Mouse (Mus musculus) liver, postnatal 0 days (tissue): ENCODE measurements around the gene Tsr1. TPM values are rescaled to one million over a fixed set of nuclear protein-coding genes. Genes with fewer than 3 reads are reported as not detected.

Experiments used
- ATAC-seq: fragments of 200-750 bp; cut with Nextera tagmentation; 2 replicates; pipeline ENCODE4 v1.8.0; 2017; ENCODE audit warnings: mild to moderate bottlenecking, moderate library complexity
- DNase-seq: peaks from one replicate; pipeline ENCODE4 v3.0.0-alpha.2; 2016
- H3K27ac ChIP-seq: fragments of 300-500 bp; sonication (generic); 2 replicates; pipeline ENCODE4 v1.5.1; 2014; ENCODE audit warnings: antibody characterized with exemption, moderate library complexity, mild to moderate bottlenecking, low read depth
- H3K27me3 ChIP-seq: fragments of 300-500 bp; sonication (generic); 2 replicates; pipeline ENCODE4 v1.6.1; 2014; ENCODE audit warnings: low read length, control low read depth, mixed read lengths; ENCODE audit not compliant: insufficient read depth
- H3K36me3 ChIP-seq: fragments of 300-500 bp; sonication (generic); replicated peaks from 2 replicates; pipeline ENCODE4 v1.6.1; 2014; ENCODE audit warnings: mild to moderate bottlenecking, control low read depth, low read length, moderate library complexity, mixed read lengths; ENCODE audit not compliant: insufficient read depth
- H3K4me1 ChIP-seq: fragments of 300-500 bp; sonication (generic); 2 replicates; pipeline ENCODE4 v1.6.1; 2014; ENCODE audit warnings: antibody characterized with exemption, mild to moderate bottlenecking, control low read depth; ENCODE audit not compliant: insufficient read depth
- H3K4me2 ChIP-seq: fragments of 300-500 bp; sonication (generic); 2 replicates; pipeline ENCODE4 v1.6.1; 2014; ENCODE audit warnings: low read depth, mild to moderate bottlenecking, low read length, moderate library complexity, mixed read lengths
- H3K4me3 ChIP-seq: fragments of 300-500 bp; sonication (generic); 2 replicates; pipeline ENCODE4 v1.5.1; 2014; ENCODE audit warnings: low read depth, low read length
- H3K9ac ChIP-seq: fragments of 300-500 bp; sonication (generic); replicated peaks from 2 replicates; pipeline ENCODE4 v1.6.1; 2014; ENCODE audit warnings: mild to moderate bottlenecking, moderate library complexity
- H3K9me3 ChIP-seq: fragments of 300-500 bp; sonication (generic); 2 replicates; pipeline ENCODE4 v1.6.1; 2016; ENCODE audit warnings: mild to moderate bottlenecking, control low read depth, low read length, mixed read lengths
- CTCF ChIP-seq: sonication (generic); IDR thresholded peaks from 2 replicates; pipeline ENCODE4 v1.5.1; 2016; ENCODE audit warnings: antibody characterized with exemption, low read depth
- EP300 ChIP-seq: IDR thresholded peaks from 2 replicates; pipeline ENCODE4 v1.6.1; 2016; ENCODE audit warnings: antibody characterized with exemption, low read depth, mild to moderate bottlenecking
- WGBS: fragments of 180-500 bp; shearing (Covaris S2); extraction: QIAGEN DNeasy Blood & Tissue Kit; methylation state at CpG from one replicate; pipeline ENCODE4 v1.1.7; 2014; ENCODE audit not compliant: insufficient replicate concordance; 5-methylcytosine and 5-hydroxymethylcytosine counted together
- polyA plus RNA-seq: library from polyadenylated mRNA; unstranded; fragments of >200 nt; fragmentation: Nextera tagmentation; extraction: Ambion mirVana; gene quantifications from 2 replicates; pipeline ENCODE4 v1.2.1, GENCODE M21; 2015

Gene Tsr1
- polyA plus RNA-seq, 1 experiment from 2014 or later: 14.7 TPM

DNA sequence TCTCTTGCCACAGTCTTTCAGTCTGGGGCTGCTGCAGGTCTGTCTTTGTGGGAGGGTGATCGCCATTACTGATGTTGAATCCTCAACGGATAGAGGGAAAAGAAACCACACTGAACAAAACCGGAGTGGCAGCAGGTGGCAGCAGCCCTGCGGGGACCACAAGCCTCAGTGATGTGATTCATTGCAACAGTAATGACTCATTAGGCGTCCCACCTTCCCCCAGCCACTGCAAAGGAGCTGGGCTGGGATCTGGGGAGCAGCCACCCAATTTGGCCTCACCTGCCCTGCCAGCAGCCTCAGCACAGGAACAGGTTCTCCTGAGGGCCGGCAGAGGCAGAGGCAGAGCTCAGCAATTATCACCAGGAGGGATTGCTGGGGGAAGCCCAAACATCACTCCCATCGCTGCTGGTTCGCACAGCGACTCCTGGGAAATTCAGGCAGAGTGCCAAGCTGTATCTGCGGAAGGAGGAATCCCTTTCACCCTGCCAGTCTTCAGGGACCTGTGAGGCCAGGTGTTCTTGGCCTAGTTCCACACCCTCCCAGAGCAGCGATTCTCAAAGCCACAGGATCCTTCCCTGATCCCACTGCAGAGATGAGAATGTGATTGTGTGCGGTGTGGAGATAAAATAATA lies 26.8 kb upstream of the Tsr1 start:
- Histone ChIP-seq H3K9ac (no peak overlapping the region), H3K27me3 (no peaks in the 10 kb centered on the region), H3K27ac (no peak overlapping the region), H3K36me3 (peaks cover 3% of the 10 kb centered on the region; the same call in 1 of the 2 replicates), H3K9me3 (no peaks in the 10 kb centered on the region), H3K4me1 (0 out of 2 replicates have a peak, but pooled peaks cover 4% of the 10 kb centered on the region), H3K4me3 (no peak overlapping the region), H3K4me2 (no peak overlapping the region)
- TF ChIP-seq EP300 (no peak), CTCF (no peak)
- no peak for DNase-seq
- WGBS: 68% methylated on average over 12 of the region's 12 CpGs
- ATAC-seq: no peak

DNA sequence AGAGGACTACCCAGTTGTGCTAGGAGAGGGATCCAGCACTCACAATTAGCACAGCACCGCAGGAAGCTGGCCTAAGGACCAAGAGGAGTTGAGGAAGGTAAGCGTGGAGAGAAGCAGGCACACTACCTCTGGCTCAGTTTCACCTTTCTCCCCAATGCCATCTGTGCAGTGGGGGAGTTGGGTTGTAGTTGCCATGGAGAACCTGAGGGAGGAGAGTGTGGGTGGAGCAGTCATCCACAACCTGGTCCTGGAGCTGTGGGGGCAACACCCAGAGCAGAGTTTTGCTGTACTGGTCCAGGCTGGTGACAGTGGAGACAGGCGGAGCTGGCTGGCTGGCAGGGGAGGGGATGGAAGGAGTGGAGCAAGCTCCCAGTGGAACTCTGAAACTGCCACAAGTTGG lies 23.2 kb upstream of the Tsr1 start:
- TF ChIP-seq EP300 (no peak), CTCF (no peak)
- no peak overlapping the region for H3K4me2 ChIP-seq
- 69% methylated on average over 3 of the region's 3 CpGs for WGBS
- H3K27ac ChIP-seq: no peak overlapping the region
- no peak overlapping the region for H3K4me3 ChIP-seq
- no peak overlapping the region for H3K9ac ChIP-seq
- no peaks in the 10 kb centered on the region for H3K36me3 ChIP-seq
- peaks cover 6% of the 10 kb centered on the region; the same call in 1 of the 2 replicates for H3K4me1 ChIP-seq
- no peaks in the 10 kb centered on the region for H3K27me3 ChIP-seq
- ATAC-seq (no peak), DNase-seq (no peak)
- H3K9me3 ChIP-seq: no peaks in the 10 kb centered on the region

DNA sequence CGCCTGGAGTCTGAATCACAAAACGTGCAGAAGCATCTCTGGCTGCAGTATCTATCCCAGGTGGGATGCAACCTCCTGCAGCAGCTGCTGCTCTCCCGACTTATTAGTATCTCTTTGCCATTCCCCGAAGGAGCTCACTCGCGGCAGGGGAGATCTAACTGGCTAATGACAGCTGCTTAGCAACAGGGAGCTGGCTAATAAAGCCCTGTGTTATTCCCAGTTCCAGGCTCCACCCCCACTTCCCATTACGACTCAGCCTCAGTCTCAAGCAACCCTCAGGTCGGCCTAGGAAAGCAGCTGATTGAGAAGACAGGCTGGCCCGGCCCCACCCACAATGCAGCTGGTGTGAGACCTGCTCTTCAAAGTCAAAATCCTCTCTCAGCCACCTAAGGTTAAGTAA lies 21.1 kb upstream of the Tsr1 start:
- H3K9ac ChIP-seq: no peak overlapping the region
- DNase-seq (no peak), ATAC-seq (no peak)
- no peaks in the 10 kb centered on the region for H3K27me3 ChIP-seq
- peaks cover 6% of the 10 kb centered on the region; the same call in 1 of the 2 replicates for H3K4me1 ChIP-seq
- WGBS: 23% methylated on average over 9 of the region's 9 CpGs
- no peaks in the 10 kb centered on the region for H3K9me3 ChIP-seq
- H3K36me3 ChIP-seq: no peaks in the 10 kb centered on the region
- H3K27ac ChIP-seq: no peak overlapping the region
- TF ChIP-seq EP300 (no peak), CTCF (no peak)
- H3K4me2 ChIP-seq: no peak overlapping the region
- no peak overlapping the region for H3K4me3 ChIP-seq

GRCm38 (mm10) chr11:74880999-74881398 lies 16.9 kb upstream of the Tsr1 start:
- WGBS: 82% methylated on average over 9 of the region's 9 CpGs
- H3K9me3 ChIP-seq: no peaks in the 10 kb centered on the region
- peaks cover 2% of the 10 kb centered on the region; the same call in 1 of the 2 replicates for H3K4me1 ChIP-seq
- H3K9ac ChIP-seq: no peak overlapping the region
- no peak overlapping the region for H3K4me2 ChIP-seq
- ATAC-seq (no peak), DNase-seq (no peak)
- H3K36me3 ChIP-seq: no peaks in the 10 kb centered on the region
- H3K27ac ChIP-seq: no peak overlapping the region
- H3K27me3 ChIP-seq: no peaks in the 10 kb centered on the region
- no peak overlapping the region for H3K4me3 ChIP-seq
- TF ChIP-seq EP300: no peak
- no peak for TF ChIP-seq CTCF

- Histone ChIP-seq H3K9ac (no peak overlapping the region), H3K4me3 (no peak overlapping the region), H3K27me3 (no peaks in the 10 kb centered on the region), H3K27ac (no peak overlapping the region), H3K4me1 (peaks cover 2% of the 10 kb centered on the region; the same call in 1 of the 2 replicates), H3K4me2 (no peak overlapping the region), H3K36me3 (no peaks in the 10 kb centered on the region), H3K9me3 (no peaks in the 10 kb centered on the region)
- ATAC-seq (no peak), DNase-seq (no peak)
- TF ChIP-seq EP300: no peak
- TF ChIP-seq CTCF: no peak
- 85% methylated on average over 14 of the region's 14 CpGs for WGBS
Measured at GRCm38 (mm10) chr11:74881979-74882378, 15.9 kb upstream of the Tsr1 start.

- Histone ChIP-seq H3K27ac (no peak overlapping the region), H3K9ac (no peak overlapping the region), H3K4me1 (no peaks in the 10 kb centered on the region), H3K27me3 (no peaks in the 10 kb centered on the region), H3K4me3 (no peak overlapping the region), H3K4me2 (no peak overlapping the region), H3K36me3 (no peaks in the 10 kb centered on the region), H3K9me3 (no peaks in the 10 kb centered on the region)
- TF ChIP-seq EP300 (no peak), CTCF (no peak)
- no peak for DNase-seq
- 95% methylated on average over 10 of the region's 10 CpGs for WGBS
- ATAC-seq: no peak
Measured at GRCm38 (mm10) chr11:74883098-74883497, 14.8 kb upstream of the Tsr1 start.

DNA sequence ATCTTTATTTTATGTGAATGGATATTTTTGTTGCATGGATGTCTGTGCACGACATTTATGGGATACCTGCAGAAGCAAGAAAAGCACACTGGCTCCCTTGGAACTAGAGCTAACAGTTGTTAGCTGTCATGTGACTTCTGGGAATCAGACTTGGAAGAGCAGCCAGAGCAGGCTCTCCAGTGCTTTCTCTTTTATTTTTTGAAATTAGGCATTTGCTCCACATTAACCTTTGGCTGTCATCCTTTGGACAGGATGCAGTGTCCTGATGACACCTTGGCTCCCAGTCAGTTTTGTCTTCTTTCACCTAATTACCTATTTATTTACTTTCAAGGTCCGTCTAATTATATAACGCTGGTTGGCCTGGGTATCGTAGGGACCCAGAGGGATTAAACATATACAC lies 3.3 kb upstream of the Tsr1 start:
- no peaks in the 10 kb centered on the region for H3K27me3 ChIP-seq
- H3K9ac ChIP-seq: no peak overlapping the region
- TF ChIP-seq EP300: no peak
- TF ChIP-seq CTCF: no peak
- WGBS: 78% methylated on average over 4 of the region's 4 CpGs
- H3K4me3 ChIP-seq: no peak overlapping the region
- H3K36me3 ChIP-seq: 0 out of 2 replicates have a peak, but pooled peaks cover 3% of the 10 kb centered on the region
- no peaks in the 10 kb centered on the region for H3K9me3 ChIP-seq
- ATAC-seq (no peak), DNase-seq (no peak)
- H3K4me2 ChIP-seq: no peak overlapping the region
- H3K4me1 ChIP-seq: peaks cover 5% of the 10 kb centered on the region; the same call in 1 of the 2 replicates
- no peak overlapping the region for H3K27ac ChIP-seq
